ENCODE assay signal across 9 mouse cellular contexts in genomic region chr13:44731727-44732441, GRCm38 (mm10). TPM values are rescaled to one million over a fixed set of nuclear protein-coding genes. Genes with fewer than 3 reads are reported as not detected.
DNase-seq lines count a peak whose midpoint lies in the region; ATAC-seq and TF ChIP-seq lines count a peak whose summit lies in the region.
"Had no signal": no experiment of that assay in that cellular context is flagged by ENCODE, and none has a peak within 500 bp of the region (broad histone marks: within the 10 kb centered on the region; RNA-seq: fewer than 3 reads in every experiment).

No protein-coding gene starts in this region.

- no peaks in the 10 kb centered on the region for H3K9me3 ChIP-seq in midbrain, embryonic 15.5 days

- no peak overlapping the region for H3K27ac ChIP-seq in cortical plate, adult 2 months (ENCODE audit: insufficient read depth, low read length)
- 0 out of 2 replicates have a peak overlapping the region, but pooled peaks have one; percentile 15 for H3K27ac ChIP-seq in midbrain, embryonic 15.5 days

- H3K4me3 ChIP-seq in cortical plate, adult 2 months (ENCODE audit: insufficient read depth, low read length): peak overlapping the region; percentile 75
- H3K4me3 ChIP-seq in midbrain, embryonic 15.5 days: peak overlapping the region; percentile 80

- peak overlapping the region; percentile 89 for H3K4me2 ChIP-seq in midbrain, embryonic 15.5 days

- H3K36me3 ChIP-seq in midbrain, embryonic 15.5 days (replicated peaks): no peaks in the 10 kb centered on the region

- ATAC-seq in midbrain, embryonic 15.5 days (replicated peaks): no peak

- H3K9ac ChIP-seq in midbrain, embryonic 15.5 days: peak overlapping the region; percentile 70

- peak; percentile 28 for DNase-seq in cerebellum, adult 9-11 months
- DNase-seq in cerebellum, adult 11-12 months: no peak
- peak; percentile 32 for DNase-seq in 3T3-L1 (ENCODE audit: low read depth, low spot score)
- peak; percentile 67 for DNase-seq in induced T-regulatory cell, adult 2 months (ENCODE audit: low read depth)
- no peak for DNase-seq in urinary bladder, postnatal 14 days (ENCODE audit: low spot score)
- no peak for DNase-seq in right cerebral cortex, postnatal 36 days (ENCODE audit: low spot score in 2 of 2)

- WGBS in midbrain, embryonic 15.5 days: under 1% methylated on average over 16 of the region's 16 CpGs

- no peak for TF ChIP-seq CTCF in cortical plate, adult 2 months (IDR thresholded peaks at IDR 0.05; ENCODE audit: extremely low read depth, insufficient read depth, low read length)

- H3K4me1 ChIP-seq in cortical plate, adult 2 months (ENCODE audit: control insufficient read depth, insufficient read depth, low read length): peaks cover 4% of the 10 kb centered on the region; the same call in 1 of the 2 replicates
- peaks cover 26% of the 10 kb centered on the region for H3K4me1 ChIP-seq in midbrain, embryonic 15.5 days

- TF ChIP-seq POLR2A in cortical plate, adult 2 months (IDR thresholded peaks at IDR 0.05; ENCODE audit: extremely low read depth, insufficient read depth, low read length): no peak

- no peaks in the 10 kb centered on the region for H3K27me3 ChIP-seq in midbrain, embryonic 15.5 days (replicated peaks)
- H3K27me3 ChIP-seq: Patski had no signal

RNA-seq across cellular contexts. Expression of gene Jarid2, which starts 2.6 kb away (rescaled TPM):
- 18.2 TPM in 2 replicates for polyA plus RNA-seq in cortical plate, adult 2 months (2012; rRNA removed)
- 40.7 and 44.7 TPM in 2 replicates for polyA plus RNA-seq in midbrain, embryonic 15.5 days (2015; fragmentation: Nextera tagmentation; extraction: Ambion mirVana)

Comparison
In these comparisons a context has a peak if more than half of its experiments do, and no peak if none do; other contexts are left out.
1. DNase-seq: peak in cerebellum, adult 9-11 months (single experiment), 3T3-L1 (single experiment) and induced T-regulatory cell, adult 2 months (single experiment); none in cerebellum, adult 11-12 months (single experiment), urinary bladder, postnatal 14 days (single experiment) and right cerebral cortex, postnatal 36 days (0 of 2).